Mouse (Mus musculus): ENCODE measurements around the gene Gatad2b.

DNA sequence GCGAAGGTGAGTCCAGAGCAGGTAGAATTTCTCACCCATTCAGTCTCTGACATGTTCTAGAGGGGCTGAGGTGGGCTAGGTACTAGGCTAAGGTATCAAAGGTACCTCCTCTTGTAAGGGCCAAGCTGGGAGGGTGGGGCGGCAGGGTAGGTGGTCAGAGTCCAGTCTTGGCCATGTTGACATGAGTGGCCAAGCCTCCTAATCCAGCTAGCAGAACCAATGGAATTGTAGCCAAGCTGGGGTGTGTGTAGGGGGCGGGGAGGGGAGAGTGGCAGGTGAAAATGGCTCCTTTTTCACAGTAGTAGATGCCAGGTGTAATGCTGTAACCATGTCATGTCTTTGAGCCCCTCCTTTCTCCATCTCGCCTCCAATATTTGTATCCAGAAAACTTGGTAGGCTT is 34.5 kb upstream of the Gatad2b start:
- TF ChIP-seq CTCF (IDR thresholded peaks at IDR 0.05; ENCODE audit: borderline replicate concordance, insufficient read depth, low read length) (no peak), POLR2A (IDR thresholded peaks at IDR 0.05; ENCODE audit: low read depth, low read length) (no peak)
